Mouse (Mus musculus) forebrain, embryonic 11.5 days (tissue): ENCODE measurements around the gene Gin1. TPM values are rescaled to one million over a fixed set of nuclear protein-coding genes. Genes with fewer than 3 reads are reported as not detected.
"Not testable (repeated sequence)": the region's sequence is repeated elsewhere in the genome, so short reads cannot be mapped to it uniquely, and the experiment has no call there.

Experiments used
- ATAC-seq: fragments of 200-750 bp; cut with Nextera tagmentation; replicated peaks from 2 replicates; pipeline ENCODE4 v1.8.0; 2017; ENCODE audit warnings: moderate TSS enrichment; ENCODE audit not compliant: low FRiP score
- DNase-seq: peaks from one replicate; pipeline ENCODE4 v3.0.0-alpha.2; 2017; ENCODE audit warnings: low spot score
- H3K27ac ChIP-seq: fragments of 300-500 bp; sonication (generic); 2 replicates; pipeline ENCODE4 v1.5.1; 2014; ENCODE audit warnings: low read depth, low read length
- H3K27me3 ChIP-seq: fragments of 300-500 bp; sonication (generic); 2 replicates; pipeline ENCODE4 v1.6.1; 2014; ENCODE audit warnings: mild to moderate bottlenecking, low read length, mixed read lengths; ENCODE audit not compliant: control insufficient read depth, insufficient read depth
- H3K36me3 ChIP-seq: fragments of 300-500 bp; sonication (generic); 2 replicates; pipeline ENCODE4 v1.6.1; 2014; ENCODE audit warnings: mild to moderate bottlenecking, low read length, moderate library complexity, mixed read lengths; ENCODE audit not compliant: control insufficient read depth, insufficient read depth
- H3K4me1 ChIP-seq: fragments of 300-500 bp; sonication (generic); replicated peaks from 2 replicates; pipeline ENCODE4 v1.6.1; 2014; ENCODE audit warnings: low read length, mixed read lengths; ENCODE audit not compliant: control insufficient read depth, insufficient read depth
- H3K4me2 ChIP-seq: fragments of 300-500 bp; sonication (generic); 2 replicates; pipeline ENCODE4 v1.6.1; 2014; ENCODE audit warnings: low read depth, mild to moderate bottlenecking, low read length, moderate library complexity, mixed read lengths; ENCODE audit not compliant: severe bottlenecking
- H3K4me3 ChIP-seq: fragments of 300-500 bp; sonication (generic); 2 replicates; pipeline ENCODE4 v1.5.1; 2014; ENCODE audit warnings: low read depth, low read length
- H3K9ac ChIP-seq: fragments of 300-500 bp; sonication (generic); 2 replicates; pipeline ENCODE4 v1.6.1; 2014; ENCODE audit warnings: low read length
- H3K9me3 ChIP-seq: fragments of 300-500 bp; sonication (generic); 2 replicates; pipeline ENCODE4 v1.6.1; 2016; ENCODE audit warnings: low read length, mixed read lengths; ENCODE audit not compliant: control insufficient read depth
- WGBS: fragments of 180-500 bp; shearing (Covaris S2); extraction: QIAGEN DNeasy Blood & Tissue Kit; methylation state at CpG from one replicate; pipeline ENCODE4 v1.1.7; 2014; 5-methylcytosine and 5-hydroxymethylcytosine counted together
- polyA plus RNA-seq: library from polyadenylated mRNA; unstranded; fragments of >200 nt; fragmentation: Nextera tagmentation; extraction: Ambion mirVana; gene quantifications from 2 replicates; pipeline ENCODE4 v1.2.1, GENCODE M21; 2014

Gene Gin1
- polyA plus RNA-seq, 1 experiment from 2014 or later: 18.3 TPM

DNA sequence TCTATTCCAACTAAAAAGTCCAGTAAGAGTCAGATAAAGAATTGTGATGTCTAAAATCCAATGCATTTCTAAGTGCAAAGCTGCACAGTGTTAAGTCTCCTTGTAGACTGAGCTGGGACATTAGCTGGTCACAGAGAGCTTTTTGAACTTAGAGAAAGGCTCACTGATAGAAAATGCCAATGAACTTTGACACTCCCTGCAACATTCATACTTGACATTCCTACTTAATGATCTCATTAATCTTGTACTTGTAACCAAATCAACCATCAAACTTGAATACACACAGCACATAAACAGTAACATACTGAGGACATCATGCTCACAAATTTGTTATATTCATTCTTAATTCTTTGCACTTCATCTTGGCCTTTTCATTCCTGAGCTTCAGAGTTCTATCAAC lies 10.1 kb upstream of the Gin1 start:
- ATAC-seq: no peak
- no peak overlapping the region for H3K27ac ChIP-seq
- no peaks in the 10 kb centered on the region for H3K36me3 ChIP-seq
- DNase-seq: no peak
- no peaks in the 10 kb centered on the region for H3K9me3 ChIP-seq
- no peaks in the 10 kb centered on the region for H3K4me1 ChIP-seq
- H3K4me3 ChIP-seq: no peak overlapping the region
- H3K27me3 ChIP-seq: no peaks in the 10 kb centered on the region
- no peak overlapping the region for H3K4me2 ChIP-seq
- H3K9ac ChIP-seq: no peak overlapping the region

GRCm38 (mm10) chr1:97760598-97760997 lies 9.4 kb upstream of the Gin1 start:
- Histone ChIP-seq H3K27me3 (no peaks in the 10 kb centered on the region), H3K4me3 (no peak overlapping the region), H3K36me3 (no peaks in the 10 kb centered on the region), H3K9me3 (no peaks in the 10 kb centered on the region), H3K27ac (no peak overlapping the region), H3K4me2 (no peak overlapping the region), H3K9ac (no peak overlapping the region), H3K4me1 (no peaks in the 10 kb centered on the region)
- DNase-seq (no peak), ATAC-seq (0 out of 2 replicates have a peak, but pooled peaks have one; percentile 21)
- WGBS: 94% methylated on average over 7 of the region's 7 CpGs

- ATAC-seq (no peak), DNase-seq (no peak)
- no peak overlapping the region for H3K9ac ChIP-seq
- H3K36me3 ChIP-seq: no peaks in the 10 kb centered on the region
- H3K4me1 ChIP-seq: no peaks in the 10 kb centered on the region
- H3K4me3 ChIP-seq: no peak overlapping the region
- H3K27ac ChIP-seq: no peak overlapping the region
- WGBS: 79% methylated on average over 6 of the region's 6 CpGs
- no peak overlapping the region for H3K4me2 ChIP-seq
- no peaks in the 10 kb centered on the region for H3K27me3 ChIP-seq
- no peaks in the 10 kb centered on the region for H3K9me3 ChIP-seq
Measured at GRCm38 (mm10) chr1:97761477-97761876, 8.5 kb upstream of the Gin1 start.

DNA sequence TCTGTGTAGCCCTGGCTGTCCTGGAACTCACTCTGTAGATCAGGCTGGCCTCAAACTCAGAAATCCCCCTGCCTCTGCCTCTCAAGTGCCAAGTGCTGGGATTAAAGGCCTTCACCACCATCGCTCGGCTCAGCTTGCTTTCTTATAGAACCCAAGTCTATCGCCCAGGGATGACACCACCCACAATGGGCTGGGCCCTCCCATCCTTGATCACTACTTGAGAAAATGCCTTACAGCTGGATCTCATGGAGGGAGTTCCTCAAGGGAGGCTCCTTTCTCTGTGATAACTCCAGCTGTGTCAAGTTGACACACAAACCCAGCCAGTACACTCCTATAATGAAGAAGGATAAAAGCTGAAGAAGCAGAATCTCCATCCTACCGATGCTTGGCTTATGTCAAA lies 4.3 kb upstream of the Gin1 start:
- H3K27ac ChIP-seq, H3K4me2 ChIP-seq, H3K9ac ChIP-seq, H3K4me3 ChIP-seq, ATAC-seq, DNase-seq, H3K27me3 ChIP-seq, H3K36me3 ChIP-seq, H3K9me3 ChIP-seq, H3K4me1 ChIP-seq: not testable (repeated sequence)
- 81% methylated on average over 4 of the region's 4 CpGs for whole genome bisulfite sequencing

DNA sequence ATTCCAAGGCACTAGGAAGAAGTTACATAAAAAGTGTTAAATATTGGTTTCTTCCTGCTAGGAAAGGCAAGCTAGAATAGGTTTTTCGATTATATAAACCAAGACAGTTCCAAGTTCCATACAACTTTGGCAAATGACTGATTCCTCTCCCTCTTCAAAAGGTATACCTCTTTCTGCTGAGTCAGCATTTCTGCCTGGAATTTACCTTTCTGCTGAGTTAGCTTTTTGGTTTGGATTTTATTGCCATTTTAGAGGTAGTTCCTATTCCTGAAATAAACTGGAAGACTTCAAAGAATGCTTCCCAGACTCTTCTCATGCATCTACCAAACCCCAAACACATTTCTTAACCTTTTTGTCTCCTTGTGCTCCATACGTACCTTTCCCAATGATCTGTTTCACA lies 1.9 kb upstream of the Gin1 start:
- 0 out of 2 replicates have a peak overlapping the region, but pooled peaks have one; percentile 1 for H3K4me3 ChIP-seq
- no peaks in the 10 kb centered on the region for H3K27me3 ChIP-seq
- DNase-seq: no peak
- 86% methylated on average over 2 of the region's 2 CpGs for WGBS
- ATAC-seq: no peak
- H3K9me3 ChIP-seq: no peaks in the 10 kb centered on the region
- H3K27ac ChIP-seq: no peak overlapping the region
- H3K4me1 ChIP-seq: peaks cover 4% of the 10 kb centered on the region; the same call in 1 of the 2 replicates
- H3K9ac ChIP-seq: no peak overlapping the region
- H3K36me3 ChIP-seq: no peaks in the 10 kb centered on the region
- peak overlapping the region; percentile 24; the same call in 1 of the 2 replicates for H3K4me2 ChIP-seq

GRCm38 (mm10) chr1:97768906-97769293 lies 1.1 kb upstream of the Gin1 start:
- no peaks in the 10 kb centered on the region for H3K36me3 ChIP-seq

GRCm38 (mm10) chr1:97769294-97769903 lies 573 bp upstream of the Gin1 start:
- DNase-seq (peak; percentile 62), ATAC-seq (peak; percentile 5)
- under 1% methylated on average over 40 of the region's 40 CpGs for WGBS
- peaks cover 4% of the 10 kb centered on the region; the same call in 1 of the 2 replicates for H3K4me1 ChIP-seq
- peak overlapping the region; percentile 77 for H3K9ac ChIP-seq
- H3K36me3 ChIP-seq: no peaks in the 10 kb centered on the region
- H3K4me3 ChIP-seq: peak overlapping the region; percentile 80
- peak overlapping the region; percentile 64 for H3K4me2 ChIP-seq
- H3K27ac ChIP-seq: no peak overlapping the region
- H3K27me3 ChIP-seq: no peaks in the 10 kb centered on the region
- no peaks in the 10 kb centered on the region for H3K9me3 ChIP-seq

More at GRCm38 (mm10) chr1:97768906-97769293, 1.1 kb upstream of the Gin1 start:
- ATAC-seq (no peak), DNase-seq (no peak)
- Histone ChIP-seq H3K4me1 (peaks cover 4% of the 10 kb centered on the region; the same call in 1 of the 2 replicates), H3K27me3 (no peaks in the 10 kb centered on the region), H3K9me3 (no peaks in the 10 kb centered on the region), H3K27ac (no peak overlapping the region), H3K9ac (peak overlapping the region; percentile 77), H3K4me3 (peak overlapping the region; percentile 80), H3K4me2 (peak overlapping the region; percentile 64)
- WGBS: 17% methylated on average over 7 of the region's 7 CpGs

- 76% methylated on average over 7 of the region's 7 CpGs for WGBS
- Histone ChIP-seq H3K27me3 (no peaks in the 10 kb centered on the region), H3K4me1 (peaks cover 4% of the 10 kb centered on the region; the same call in 1 of the 2 replicates), H3K4me3 (no peak overlapping the region; the same call in 1 of the 2 replicates), H3K9me3 (no peaks in the 10 kb centered on the region), H3K27ac (no peak overlapping the region), H3K4me2 (0 out of 2 replicates have a peak overlapping the region, but pooled peaks have one; percentile 26), H3K9ac (no peak overlapping the region), H3K36me3 (no peaks in the 10 kb centered on the region)
- ATAC-seq (no peak), DNase-seq (no peak)
Measured at GRCm38 (mm10) chr1:97771118-97771517, 1.1 kb downstream of the Gin1 start.

- Histone ChIP-seq H3K27me3 (no peaks in the 10 kb centered on the region), H3K4me1 (peaks cover 4% of the 10 kb centered on the region; the same call in 1 of the 2 replicates), H3K36me3 (no peaks in the 10 kb centered on the region), H3K4me3 (no peak overlapping the region), H3K9ac (no peak overlapping the region), H3K9me3 (no peaks in the 10 kb centered on the region), H3K27ac (no peak overlapping the region), H3K4me2 (no peak overlapping the region)
- ATAC-seq (no peak), DNase-seq (no peak)
- 95% methylated on average over 5 of the region's 5 CpGs for WGBS
Measured at GRCm38 (mm10) chr1:97771727-97772126, 1.8 kb downstream of the Gin1 start.
